Mouse (Mus musculus): ENCODE data around the gene Ltb4r2. TPM values are rescaled to one million over a fixed set of nuclear protein-coding genes. Genes with fewer than 3 reads are reported as not detected.

Ltb4r2 gene
- not detected for polyA plus RNA-seq (2017; shearing (Covaris generic))

DNA sequence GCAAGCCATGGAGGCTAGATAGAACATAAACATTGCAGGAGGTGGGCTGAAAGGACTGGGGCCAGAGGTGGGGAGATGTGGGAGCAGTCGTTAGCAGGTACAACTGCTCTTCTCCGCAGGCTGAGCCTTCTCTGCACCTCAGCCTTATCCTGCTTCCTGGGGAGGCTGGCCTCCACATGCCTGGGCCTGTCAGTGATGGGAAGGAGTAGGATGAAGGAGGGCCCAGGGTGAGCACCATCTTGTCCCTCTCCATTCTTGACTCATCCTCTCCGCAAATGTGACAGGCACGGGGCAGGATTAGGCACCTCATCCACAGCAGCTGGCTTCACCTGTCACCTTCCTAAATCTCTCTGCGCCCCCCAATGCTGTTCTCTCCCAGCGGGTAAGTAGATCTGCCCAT lies at the start of gene Ltb4r2:
Gene Ltb4r2 (plus strand): TSS at position 266 of the 400 bp plus-strand sequence.

DNA sequence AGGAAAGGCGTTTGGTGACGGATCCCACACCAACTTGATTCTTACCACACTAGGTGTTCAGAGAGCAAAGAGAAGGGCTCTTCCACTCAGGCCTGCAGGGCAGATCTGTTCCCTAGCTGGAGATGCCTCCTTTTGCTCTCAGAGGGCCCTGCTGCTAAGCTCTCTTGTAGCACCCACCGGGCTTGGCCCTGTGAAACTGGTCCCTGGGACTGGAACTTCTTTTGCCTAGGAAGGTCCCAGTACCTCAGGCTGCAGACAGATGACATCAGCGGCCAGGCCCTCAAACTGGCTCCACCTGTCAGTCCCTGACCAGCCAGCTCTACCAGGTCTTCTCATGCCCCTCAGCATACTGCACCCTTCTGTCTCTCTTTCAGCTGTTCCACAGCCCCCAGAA lies 47.5 kb upstream of the Ltb4r2 start, which contains the start of gene Tgm1:
Gene Tgm1 (minus strand): TSS at position 198 of the 394 bp plus-strand sequence.

DNA sequence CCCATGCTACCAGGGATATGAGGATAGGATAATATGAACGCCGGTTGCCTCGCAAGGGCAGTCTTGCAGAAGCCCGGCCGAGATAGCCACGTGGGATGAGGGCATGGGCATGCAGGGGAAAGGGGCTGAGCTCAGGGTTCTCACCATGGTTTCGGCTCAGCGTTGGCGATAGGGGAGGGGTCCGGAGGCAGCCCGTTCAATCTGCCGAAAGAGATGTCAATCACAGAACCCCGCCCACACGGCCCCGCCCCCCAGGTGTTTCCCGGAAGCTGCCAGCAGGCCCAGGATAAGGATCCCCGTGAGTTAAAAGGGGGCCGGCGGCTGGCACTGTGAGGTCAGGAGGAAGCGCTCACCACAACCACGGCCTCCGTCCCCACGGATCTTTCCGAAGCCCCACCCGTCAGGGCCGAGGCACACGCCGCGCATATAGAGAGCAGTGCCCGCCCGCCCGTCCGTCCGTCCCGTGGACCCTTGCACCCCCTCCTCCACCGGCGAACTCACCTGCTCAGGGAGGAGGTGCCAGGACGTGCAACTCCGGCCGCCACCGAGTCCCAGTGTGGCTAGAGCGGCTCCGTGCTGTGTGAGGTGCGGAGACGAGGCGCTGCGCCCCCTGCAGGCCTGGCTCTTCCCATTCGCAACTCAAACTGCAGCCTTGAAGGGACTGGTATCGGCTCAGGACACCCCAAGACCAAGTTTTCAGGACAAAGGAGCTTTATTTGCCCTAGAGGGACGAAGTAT lies 39.4 kb upstream of the Ltb4r2 start, which contains the start of gene Rabggta:
Gene Rabggta (minus strand): TSS at position 564 of the 738 bp plus-strand sequence.

DNA sequence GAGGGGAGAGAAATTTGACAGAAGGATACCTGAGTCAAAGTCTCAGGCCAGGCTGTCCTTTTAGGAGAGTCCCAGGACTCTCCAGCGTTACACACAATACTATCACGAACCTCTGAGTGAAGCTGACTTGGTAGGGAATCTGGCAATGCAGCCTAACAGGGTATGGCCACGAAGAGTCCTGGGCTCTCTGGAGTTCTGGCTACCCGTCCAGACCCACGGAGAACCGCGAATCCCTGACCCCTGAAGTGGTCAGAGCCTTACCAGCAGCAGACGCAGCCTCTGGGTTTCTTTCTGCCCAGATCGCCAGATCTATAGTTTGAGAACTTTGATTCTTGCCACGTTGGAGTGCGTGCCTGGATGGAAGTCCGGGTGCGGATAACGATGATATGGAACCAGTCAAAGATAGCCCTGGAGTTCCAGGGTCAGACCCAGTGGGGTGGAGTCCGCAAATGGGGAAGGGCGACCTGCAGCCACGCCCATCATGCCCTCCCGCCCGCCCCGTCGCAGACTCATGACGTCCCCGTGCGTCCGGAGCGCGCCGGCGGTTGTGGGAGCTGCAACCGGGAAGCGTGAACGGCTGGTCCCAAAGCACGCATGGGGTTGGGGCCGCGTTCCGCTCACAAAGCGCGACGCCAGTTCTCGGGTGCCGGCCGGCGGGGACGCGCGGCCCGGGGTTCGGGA lies 15.9 kb upstream of the Ltb4r2 start, which contains the start of the genes Dhrs1 and Nop9:
Gene Dhrs1 (minus strand): TSS at position 511 of the 681 bp plus-strand sequence.
Gene Nop9 (plus strand): TSS at position 514 of the 681 bp plus-strand sequence.

DNA sequence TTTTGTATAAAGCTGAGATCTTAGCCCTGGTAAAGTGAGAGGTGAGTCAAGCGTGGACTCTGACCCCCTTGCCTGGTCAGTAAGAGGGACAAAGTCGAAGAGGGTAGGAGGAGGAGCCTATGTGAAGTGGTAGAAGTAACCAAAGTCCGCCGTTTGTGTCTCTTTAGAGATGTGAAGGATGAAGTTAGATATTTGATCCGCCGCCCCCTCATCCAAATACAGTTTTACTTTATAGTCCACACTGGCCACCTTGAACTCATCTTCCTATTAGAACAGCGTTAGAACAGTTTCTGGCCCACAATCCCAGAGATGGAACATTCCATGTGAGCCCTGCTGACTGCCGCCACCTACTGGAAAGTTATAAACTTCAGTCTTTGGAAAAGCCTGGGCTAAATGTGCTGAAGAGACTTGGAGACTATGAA lies 2.9 kb upstream of the Ltb4r2 start, which contains the start of gene Cideb:
Gene Cideb (minus strand): TSS at position 96 of the 422 bp plus-strand sequence.

DNA sequence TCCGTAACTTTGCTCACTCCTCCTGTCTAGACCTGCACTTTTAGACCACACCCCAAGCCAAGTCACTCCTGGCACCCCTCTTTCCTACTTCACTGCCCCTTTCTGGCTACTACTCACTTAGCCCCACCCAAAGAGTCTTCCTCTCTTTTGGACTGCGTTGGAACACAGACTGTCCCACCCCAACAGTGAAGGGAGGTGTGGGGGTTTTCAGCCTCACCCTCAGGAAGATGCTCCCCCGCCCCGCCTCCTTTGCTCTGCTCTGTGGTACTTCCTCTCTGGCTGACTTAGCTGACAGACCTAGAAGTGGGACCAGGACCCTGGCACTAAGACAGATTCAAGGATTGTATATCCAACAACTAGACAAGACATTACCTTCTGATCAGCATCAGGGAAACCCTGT lies 4.5 kb downstream of the Ltb4r2 start, which contains the start of gene Ltb4r1:
Gene Ltb4r1 (plus strand): TSS at position 267 of the 400 bp plus-strand sequence.

DNA sequence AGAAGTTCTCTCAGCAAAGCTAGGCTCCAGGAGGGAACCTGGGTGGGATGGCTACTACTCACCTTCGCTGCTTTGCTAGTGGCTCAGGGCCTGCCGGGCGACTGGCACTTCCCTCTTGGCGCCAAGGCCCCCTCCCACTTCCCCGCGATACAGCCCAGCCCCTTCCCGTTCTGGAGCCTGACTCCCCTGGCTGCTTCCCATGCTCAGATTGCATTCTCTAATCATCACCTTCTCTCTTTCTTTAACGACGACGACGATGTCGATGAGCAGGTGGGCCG lies 22.7 kb downstream of the Ltb4r2 start, which contains the start of gene Adcy4:
Gene Adcy4 (minus strand): TSS at position 138 of the 278 bp plus-strand sequence.

DNA sequence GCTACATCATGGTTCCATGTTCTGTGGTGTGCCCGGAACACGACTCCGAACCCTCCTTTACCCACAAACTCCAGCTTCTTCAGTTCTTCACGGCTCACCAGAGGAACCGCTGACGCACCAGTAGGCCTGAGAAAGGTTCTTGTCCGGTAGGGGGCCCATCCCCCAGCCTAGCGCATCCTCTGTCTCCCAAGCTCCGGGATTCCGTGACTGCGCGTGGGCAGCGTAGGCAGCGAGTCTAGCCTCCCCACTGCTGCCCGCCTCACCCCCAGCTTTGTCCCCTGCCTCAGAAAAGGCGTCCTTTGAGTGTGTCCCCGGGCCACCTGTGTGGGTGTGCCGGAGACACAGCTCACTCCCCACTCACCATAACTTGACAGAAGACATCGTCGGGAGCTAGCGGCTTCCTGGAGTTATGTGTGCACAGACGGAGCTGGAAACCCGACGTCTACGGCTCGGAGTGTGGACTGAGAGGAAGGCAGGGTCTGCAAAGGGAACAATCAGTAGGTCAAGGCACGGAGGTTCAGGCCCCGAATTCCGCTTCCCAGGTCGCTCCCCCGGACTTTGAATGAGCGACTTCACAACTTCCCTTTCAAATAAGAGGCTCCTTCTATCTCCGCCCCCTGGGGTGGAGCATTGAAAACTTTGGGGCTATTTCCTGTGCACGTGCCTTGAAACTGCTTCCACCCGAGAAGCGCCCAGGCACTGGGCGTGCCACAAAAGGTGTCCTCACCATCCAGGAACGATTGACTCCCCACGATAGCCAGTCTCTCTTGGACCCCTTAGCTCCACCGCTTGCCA lies 27.2 kb downstream of the Ltb4r2 start, which contains the start of gene Ripk3:
Gene Ripk3 (minus strand): TSS at position 610 of the 795 bp plus-strand sequence.

Other genes starting within 250 kb of the Ltb4r2 start
- gene Nrl, start 236.4 kb upstream of the Ltb4r2 start, polyA plus RNA-seq (2017; shearing (Covaris generic)) = not detected
- 15.0 TPM for gene Pck2, start 221.2 kb upstream of the Ltb4r2 start, polyA plus RNA-seq (2017; shearing (Covaris generic))
- 135 TPM for gene Dcaf11, start 201.4 kb upstream of the Ltb4r2 start, polyA plus RNA-seq (2017; shearing (Covaris generic))
- gene A730061H03Rik, start 201.0 kb upstream of the Ltb4r2 start, polyA plus RNA-seq (2017; shearing (Covaris generic)) = 7.1 TPM
- not detected for gene Fitm1, start 185.8 kb upstream of the Ltb4r2 start, polyA plus RNA-seq (2017; shearing (Covaris generic))
- gene Psme1, start 183.3 kb upstream of the Ltb4r2 start, polyA plus RNA-seq (2017; shearing (Covaris generic)) = 681 TPM
- 30.4 TPM for gene Emc9, start 176.1 kb upstream of the Ltb4r2 start, polyA plus RNA-seq (2017; shearing (Covaris generic))
- 378 TPM for gene Psme2, start 170.3 kb upstream of the Ltb4r2 start, polyA plus RNA-seq (2017; shearing (Covaris generic))
- gene Rnf31, start 169.7 kb upstream of the Ltb4r2 start, polyA plus RNA-seq (2017; shearing (Covaris generic)) = 45.9 TPM
- 142 TPM for gene Irf9, start 157.9 kb upstream of the Ltb4r2 start, polyA plus RNA-seq (2017; shearing (Covaris generic))
- gene Rec8, start 143.4 kb upstream of the Ltb4r2 start, polyA plus RNA-seq (2017; shearing (Covaris generic)) = 1.1 TPM
- 55.1 TPM for gene Ipo4, start 125.5 kb upstream of the Ltb4r2 start, polyA plus RNA-seq (2017; shearing (Covaris generic))
- gene Gm49378, start 123.5 kb upstream of the Ltb4r2 start, polyA plus RNA-seq (2017; shearing (Covaris generic)) = 0.66 TPM
- 58.5 TPM for gene Tm9sf1, start 117.6 kb upstream of the Ltb4r2 start, polyA plus RNA-seq (2017; shearing (Covaris generic))
- gene Tssk4, start 111.2 kb upstream of the Ltb4r2 start, polyA plus RNA-seq (2017; shearing (Covaris generic)) = 1.1 TPM
- 65.6 TPM for gene Mdp1, start 100.9 kb upstream of the Ltb4r2 start, polyA plus RNA-seq (2017; shearing (Covaris generic))
- 34.7 TPM for gene Gmpr2, start 89.5 kb upstream of the Ltb4r2 start, polyA plus RNA-seq (2017; shearing (Covaris generic))
- 214 TPM for gene Nedd8, start 89.3 kb upstream of the Ltb4r2 start, polyA plus RNA-seq (2017; shearing (Covaris generic))
- gene Tinf2, start 79.6 kb upstream of the Ltb4r2 start, polyA plus RNA-seq (2017; shearing (Covaris generic)) = 156 TPM
- not detected for gene Tgm1, start 47.5 kb upstream of the Ltb4r2 start, polyA plus RNA-seq (2017; shearing (Covaris generic))
- gene Rabggta, start 39.2 kb upstream of the Ltb4r2 start, polyA plus RNA-seq (2017; shearing (Covaris generic)) = 109 TPM
- 18.4 TPM for gene Dhrs1, start 15.7 kb upstream of the Ltb4r2 start, polyA plus RNA-seq (2017; shearing (Covaris generic))
- gene Nop9, start 15.7 kb upstream of the Ltb4r2 start, polyA plus RNA-seq (2017; shearing (Covaris generic)) = 35.8 TPM
- not detected for gene Cideb, start 3.0 kb upstream of the Ltb4r2 start, polyA plus RNA-seq (2017; shearing (Covaris generic))
- gene Ltb4r1, start 4.5 kb downstream of the Ltb4r2 start, polyA plus RNA-seq (2017; shearing (Covaris generic)) = not detected
- gene Adcy4, start 22.7 kb downstream of the Ltb4r2 start, polyA plus RNA-seq (2017; shearing (Covaris generic)) = not detected
- 61.2 TPM for gene Ripk3, start 27.4 kb downstream of the Ltb4r2 start, polyA plus RNA-seq (2017; shearing (Covaris generic))
- not detected for gene Nfatc4, start 61.7 kb downstream of the Ltb4r2 start, polyA plus RNA-seq (2017; shearing (Covaris generic))
- gene Nynrin, start 92.6 kb downstream of the Ltb4r2 start, polyA plus RNA-seq (2017; shearing (Covaris generic)) = 0.06 TPM
- 0.07 TPM for gene Cbln3, start 123.0 kb downstream of the Ltb4r2 start, polyA plus RNA-seq (2017; shearing (Covaris generic))
- gene Khnyn, start 123.5 kb downstream of the Ltb4r2 start, polyA plus RNA-seq (2017; shearing (Covaris generic)) = 64.5 TPM
- 40.2 TPM for gene Sdr39u1, start 138.9 kb downstream of the Ltb4r2 start, polyA plus RNA-seq (2017; shearing (Covaris generic))
- gene Cma1, start 183.2 kb downstream of the Ltb4r2 start, polyA plus RNA-seq (2017; shearing (Covaris generic)) = not detected
- not detected for gene Cma2, start 189.6 kb downstream of the Ltb4r2 start, polyA plus RNA-seq (2017; shearing (Covaris generic))